Mouse (Mus musculus) bone marrow, adult 2 months (tissue): ENCODE results near the gene Elmsan1.

ENCODE experiments used
- CTCF ChIP-seq: fragments of 200-500 bp; IDR thresholded peaks from 2 replicates; pipeline ENCODE4 v1.5.1; 2011; ENCODE audit warnings: low read length, control low read depth; ENCODE audit not compliant: control insufficient read depth, insufficient read depth
- POLR2A ChIP-seq: fragments of 200-500 bp; IDR thresholded peaks from 2 replicates; pipeline ENCODE4 v1.6.1; 2011; ENCODE audit warnings: low read depth, mild to moderate bottlenecking, control low read depth, low read length, borderline replicate concordance; ENCODE audit not compliant: control insufficient read depth

DNA sequence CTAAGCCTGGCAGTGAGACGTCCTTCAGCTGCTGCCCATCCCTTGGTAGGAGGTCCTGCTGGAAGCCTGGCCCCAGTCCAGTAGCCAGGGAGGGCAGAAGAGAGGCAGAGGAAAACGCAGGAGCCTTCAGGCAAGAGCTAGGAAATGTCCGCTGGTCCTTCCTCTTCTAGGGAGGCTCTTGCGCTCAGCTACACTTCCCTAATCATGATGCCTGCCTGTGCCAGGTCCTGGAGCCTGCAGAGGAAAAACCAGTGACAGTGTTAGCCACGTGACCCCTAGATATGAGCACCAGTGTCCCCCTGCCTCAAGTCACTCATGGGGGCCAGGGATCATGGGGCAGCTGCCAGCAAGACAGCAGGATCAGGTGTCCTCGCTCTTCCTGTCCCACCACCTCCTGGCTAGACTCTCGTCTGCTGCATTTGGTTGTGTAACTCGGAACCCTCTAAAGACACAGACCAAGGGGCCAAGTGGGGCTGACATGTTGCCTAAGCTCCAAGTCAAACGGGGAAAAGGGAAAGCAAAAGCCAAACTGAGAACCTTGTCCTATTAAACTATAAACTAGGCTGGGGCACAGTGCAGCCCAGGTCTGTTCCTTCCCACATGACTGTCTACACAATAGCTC is 44.4 kb downstream of the Elmsan1 start:
- TF ChIP-seq CTCF (no peak), POLR2A (no peak; the same call in 1 of the 2 replicates)
